In genomic region chr7:137278171-137278570, GRCm38 (mm10) we compare ENCODE assay signal across 17 mouse cellular contexts. TPM values are rescaled to one million over a fixed set of nuclear protein-coding genes. Genes with fewer than 3 reads are reported as not detected.
A peak's percentile ranks its signal among the peaks of the same experiment; 100 is the strongest.
DNase-seq lines count a peak whose midpoint lies in the region; ATAC-seq and TF ChIP-seq lines count a peak whose summit lies in the region.
"Had no signal": no experiment of that assay in that cellular context is flagged by ENCODE, and none has a peak within 500 bp of the region (broad histone marks: within the 10 kb centered on the region; RNA-seq: fewer than 3 reads in every experiment).

No protein-coding gene starts in this region.

- H3K4me3 ChIP-seq in heart, embryonic 11.5 days (ENCODE audit: low read depth, low read length) = no peak overlapping the region
- no peak overlapping the region for H3K4me3 ChIP-seq in neural tube, embryonic 15.5 days (replicated peaks)
- H3K4me3 ChIP-seq: limb, embryonic 12.5 days; midbrain, embryonic 12.5 days; neural tube, embryonic 12.5 days had no signal

- no peak for TF ChIP-seq CTCF in brain, embryonic 14.5 days (IDR thresholded peaks at IDR 0.05; ENCODE audit: borderline replicate concordance, extremely low read depth, insufficient read depth, insufficient read length)

- H3K27me3 ChIP-seq in heart, embryonic 11.5 days (ENCODE audit: control insufficient read depth, insufficient read depth, low read length) = peaks cover 7% of the 10 kb centered on the region
- H3K27me3 ChIP-seq in neural tube, embryonic 15.5 days (replicated peaks) = no peaks in the 10 kb centered on the region
- H3K27me3 ChIP-seq: midbrain, embryonic 12.5 days; neural tube, embryonic 12.5 days had no signal

- no peak overlapping the region for H3K4me2 ChIP-seq in heart, embryonic 11.5 days
- H3K4me2 ChIP-seq in neural tube, embryonic 15.5 days = no peak overlapping the region
- H3K4me2 ChIP-seq: limb, embryonic 12.5 days; midbrain, embryonic 12.5 days; neural tube, embryonic 12.5 days had no signal

- intact Hi-C loops in left cerebral cortex, postnatal 4 days (cut with DNase I) = no loop called here

- no peak for TF ChIP-seq POLR2A in brain, embryonic 14.5 days (IDR thresholded peaks at IDR 0.05; ENCODE audit: borderline replicate concordance, extremely low read depth, insufficient read depth, insufficient read length, poor library complexity, severe bottlenecking)

- no peak for ATAC-seq in heart, embryonic 11.5 days (replicated peaks; ENCODE audit: insufficient number of reproducible peaks, low FRiP score, low TSS enrichment)
- no peak for ATAC-seq in neural tube, embryonic 15.5 days (ENCODE audit: low FRiP score)
- ATAC-seq: forebrain, embryonic 16.5 days; inflammation-experienced regulatory T-cells, adult 6 months had no signal

- H3K4me1 ChIP-seq in heart, embryonic 11.5 days (ENCODE audit: control insufficient read depth, insufficient read depth, low read length) = no peaks in the 10 kb centered on the region
- H3K4me1 ChIP-seq in neural tube, embryonic 15.5 days = peaks cover 69% of the 10 kb centered on the region

- peak; percentile 63 to 75 for DNase-seq in heart, adult 18-20 months
- peak; percentile 80 for DNase-seq in left cerebral cortex, postnatal 4 days
- DNase-seq in left cerebral cortex, adult 18-20 months (ENCODE audit: low spot score in 2 of 2) = no peak
- peak; percentile 47 for DNase-seq in brain, embryonic 14.5 days (ENCODE audit: low read depth)
- DNase-seq in thymus, postnatal 0 days (ENCODE audit: low spot score) = no peak
- DNase-seq: cerebellum, adult 9-10 months; lung, adult 18-20 months; lung, postnatal 4 days; right cerebral cortex, adult 18-20 months had no signal

- H3K9me3 ChIP-seq in heart, embryonic 11.5 days (replicated peaks; ENCODE audit: control insufficient read depth, low read length) = no peaks in the 10 kb centered on the region
- H3K9me3 ChIP-seq in neural tube, embryonic 15.5 days (replicated peaks) = no peaks in the 10 kb centered on the region
- H3K9me3 ChIP-seq: limb, embryonic 12.5 days; midbrain, embryonic 12.5 days; neural tube, embryonic 12.5 days had no signal

- 83% methylated on average over 7 of the region's 7 CpGs for WGBS in heart, embryonic 11.5 days (ENCODE audit: insufficient replicate concordance)
- 73% methylated on average over 7 of the region's 7 CpGs for WGBS in neural tube, embryonic 15.5 days

- no peak overlapping the region for H3K27ac ChIP-seq in heart, embryonic 11.5 days (ENCODE audit: low read depth, low read length)
- peak overlapping the region; percentile 10; the same call in 1 of the 2 replicates for H3K27ac ChIP-seq in neural tube, embryonic 15.5 days (replicated peaks)
- H3K27ac ChIP-seq: kidney, postnatal 0 days; limb, embryonic 12.5 days; midbrain, embryonic 12.5 days; neural tube, embryonic 12.5 days had no signal

- no peak overlapping the region for H3K9ac ChIP-seq in heart, embryonic 11.5 days (ENCODE audit: low read depth, low read length)
- no peak overlapping the region for H3K9ac ChIP-seq in neural tube, embryonic 15.5 days (replicated peaks)
- H3K9ac ChIP-seq: limb, embryonic 12.5 days; midbrain, embryonic 12.5 days; neural tube, embryonic 12.5 days had no signal

- H3K36me3 ChIP-seq in heart, embryonic 11.5 days (ENCODE audit: control insufficient read depth, insufficient read depth, low read length) = no peaks in the 10 kb centered on the region
- H3K36me3 ChIP-seq in neural tube, embryonic 15.5 days = no peaks in the 10 kb centered on the region
- H3K36me3 ChIP-seq: neural tube, embryonic 12.5 days had no signal

RNA-seq across cellular contexts. Expression of gene Ebf3, which starts 36.1 kb away (rescaled TPM):
- 1 to 10 TPM; 4.7 to 5.5 TPM for total RNA-seq in heart, adult 18-20 months (2021)
- polyA plus RNA-seq in heart, embryonic 11.5 days (2014; fragmentation: Nextera tagmentation; extraction: Ambion mirVana) = 0.90 and 1.6 TPM in 2 replicates
- 1 to 10 TPM; 2.1 to 2.7 TPM for total RNA-seq in left cerebral cortex, postnatal 4 days (2021)
- under 1 TPM; 0.30 to 0.63 TPM for total RNA-seq in left cerebral cortex, adult 18-20 months (2021)
- polyA plus RNA-seq in brain, embryonic 14.5 days (2012; rRNA removed) = 46.4 and 157 TPM in 2 replicates
- polyA plus RNA-seq in neural tube, embryonic 15.5 days (2015; fragmentation: Nextera tagmentation; extraction: Ambion mirVana) = 16.6 and 22.4 TPM in 2 replicates
- polyA plus RNA-seq in thymus, postnatal 0 days (2015; fragmentation: Nextera tagmentation; extraction: Ambion mirVana) = 0.30 and 0.39 TPM in 2 replicates
- polyA plus RNA-seq: inflammation-experienced regulatory T-cells, adult 6 months had no signal

Comparison
In these comparisons a context has a peak if more than half of its experiments do, and no peak if none do; other contexts are left out.
1. DNase-seq: peak in heart, adult 18-20 months (2 of 2), left cerebral cortex, postnatal 4 days (single experiment) and brain, embryonic 14.5 days (single experiment); none in left cerebral cortex, adult 18-20 months (0 of 2) and thymus, postnatal 0 days (single experiment).